Mouse (Mus musculus) liver, embryonic 11.5 days (tissue): ENCODE data around the gene Dnajc27. TPM values are rescaled to one million over a fixed set of nuclear protein-coding genes. Genes with fewer than 3 reads are reported as not detected.

Experiments used
- ATAC-seq: fragments of 200-750 bp; cut with Nextera tagmentation; replicated peaks from 2 replicates; pipeline ENCODE4 v1.8.0; 2017; ENCODE audit warnings: moderate number of reproducible peaks, mild to moderate bottlenecking, moderate TSS enrichment, moderate library complexity; ENCODE audit not compliant: low FRiP score
- DNase-seq: peaks from one replicate; pipeline ENCODE4 v3.0.0-alpha.2; 2017; ENCODE audit warnings: low spot score
- H3K27ac ChIP-seq: fragments of 300-500 bp; sonication (generic); 2 replicates; pipeline ENCODE4 v1.5.1; 2014; ENCODE audit warnings: mild to moderate bottlenecking, low read depth, low read length, control low read depth
- H3K27me3 ChIP-seq: fragments of 300-500 bp; sonication (generic); replicated peaks from 2 replicates; pipeline ENCODE4 v1.6.1; 2014; ENCODE audit warnings: low read length, mixed read lengths; ENCODE audit not compliant: control insufficient read depth, insufficient read depth
- H3K36me3 ChIP-seq: fragments of 300-500 bp; sonication (generic); 2 replicates; pipeline ENCODE4 v1.6.1; 2014; ENCODE audit warnings: mild to moderate bottlenecking, low read length, moderate library complexity, mixed read lengths; ENCODE audit not compliant: control insufficient read depth, insufficient read depth
- H3K4me1 ChIP-seq: fragments of 300-500 bp; sonication (generic); replicated peaks from 2 replicates; pipeline ENCODE4 v1.6.1; 2014; ENCODE audit warnings: low read length, mixed read lengths; ENCODE audit not compliant: control insufficient read depth, insufficient read depth
- H3K4me2 ChIP-seq: fragments of 300-500 bp; sonication (generic); 2 replicates; pipeline ENCODE4 v1.6.1; 2014; ENCODE audit warnings: mild to moderate bottlenecking, control low read depth, moderate library complexity
- H3K4me3 ChIP-seq: fragments of 300-500 bp; sonication (generic); 2 replicates; pipeline ENCODE4 v1.5.1; 2014; ENCODE audit warnings: low read depth, low read length, control low read depth
- H3K9ac ChIP-seq: fragments of 300-500 bp; sonication (generic); 2 replicates; pipeline ENCODE4 v1.6.1; 2014; ENCODE audit warnings: low read depth, low read length, control low read depth
- H3K9me3 ChIP-seq: fragments of 300-500 bp; sonication (generic); 2 replicates; pipeline ENCODE4 v1.6.1; 2016; ENCODE audit warnings: low read length, inconsistent platforms, mixed read lengths; ENCODE audit not compliant: control insufficient read depth
- WGBS: fragments of 180-500 bp; shearing (Covaris S2); extraction: QIAGEN DNeasy Blood & Tissue Kit; methylation state at CpG from one replicate; pipeline ENCODE4 v1.1.7; 2014; 5-methylcytosine and 5-hydroxymethylcytosine counted together
- polyA plus RNA-seq: library from polyadenylated mRNA; unstranded; fragments of >200 nt; fragmentation: Nextera tagmentation; extraction: Ambion mirVana; gene quantifications from 2 replicates; pipeline ENCODE4 v1.2.1, GENCODE M21; 2014

The Dnajc27 gene
- polyA plus RNA-seq, 1 experiment from 2014 or later = 5.7 TPM

DNA sequence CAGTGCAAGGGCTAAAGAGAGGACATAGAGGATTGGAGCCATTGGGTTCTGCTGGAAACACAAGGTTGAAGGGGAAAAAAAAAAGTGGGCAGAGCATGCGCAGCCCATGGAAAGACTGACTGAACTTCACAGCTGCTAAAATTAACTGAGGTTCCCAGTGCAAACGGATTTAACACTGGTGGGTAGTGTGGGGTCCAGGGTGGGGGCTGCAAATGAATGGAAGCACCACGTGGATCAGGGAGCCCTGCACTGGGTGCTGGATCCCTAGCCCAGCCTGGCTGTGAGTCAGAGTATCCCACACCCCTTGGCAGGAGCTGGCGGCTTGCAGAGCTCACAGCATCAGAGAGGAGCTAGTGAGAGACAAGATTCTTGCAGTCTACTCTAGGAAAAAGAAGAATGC lies 35.2 kb downstream of the Dnajc27 start:
- Histone ChIP-seq H3K27me3 (no peaks in the 10 kb centered on the region), H3K4me3 (no peak overlapping the region), H3K9me3 (no peaks in the 10 kb centered on the region), H3K27ac (no peak overlapping the region), H3K9ac (no peak overlapping the region), H3K36me3 (no peaks in the 10 kb centered on the region), H3K4me1 (no peaks in the 10 kb centered on the region), H3K4me2 (no peak overlapping the region)
- WGBS = 73% methylated on average over 4 of the region's 4 CpGs
- ATAC-seq (no peak), DNase-seq (no peak)

GRCm38 (mm10) chr12:4127346-4127745 lies 45.0 kb downstream of the Dnajc27 start:
- 70% methylated on average over 7 of the region's 7 CpGs for whole genome bisulfite sequencing
- Histone ChIP-seq H3K36me3 (no peaks in the 10 kb centered on the region), H3K27me3 (no peaks in the 10 kb centered on the region), H3K27ac (no peak overlapping the region), H3K9me3 (no peaks in the 10 kb centered on the region), H3K9ac (no peak overlapping the region), H3K4me3 (no peak overlapping the region), H3K4me1 (no peaks in the 10 kb centered on the region), H3K4me2 (no peak overlapping the region)
- DNase-seq (no peak), ATAC-seq (no peak)

- no peak within 1 kb of the TSS for H3K27ac ChIP-seq
- H3K4me3 ChIP-seq = peak within 1 kb of the TSS; percentile 59
- ATAC-seq = peak; percentile 57; the same call in 1 of the 2 replicates
- peaks cover 22% of the 10 kb centered on the region for H3K27me3 ChIP-seq
- H3K36me3 ChIP-seq = no peaks in the 10 kb centered on the region
- peaks cover 6% of the 10 kb centered on the region for H3K4me1 ChIP-seq
- H3K9me3 ChIP-seq = no peaks in the 10 kb centered on the region
- WGBS = 1% methylated on average over 83 of the region's 83 CpGs
- peak within 1 kb of the TSS; percentile 85 for H3K4me2 ChIP-seq
- DNase-seq = peak; percentile 66
- peak within 1 kb of the TSS; percentile 46 for H3K9ac ChIP-seq
Observed at GRCm38 (mm10) chr12:4132941-4133846, 50.8 kb downstream of the Dnajc27 start, which contains the start of gene Adcy3. Adcy3 (plus strand) TSS chr12:4133103.

DNA sequence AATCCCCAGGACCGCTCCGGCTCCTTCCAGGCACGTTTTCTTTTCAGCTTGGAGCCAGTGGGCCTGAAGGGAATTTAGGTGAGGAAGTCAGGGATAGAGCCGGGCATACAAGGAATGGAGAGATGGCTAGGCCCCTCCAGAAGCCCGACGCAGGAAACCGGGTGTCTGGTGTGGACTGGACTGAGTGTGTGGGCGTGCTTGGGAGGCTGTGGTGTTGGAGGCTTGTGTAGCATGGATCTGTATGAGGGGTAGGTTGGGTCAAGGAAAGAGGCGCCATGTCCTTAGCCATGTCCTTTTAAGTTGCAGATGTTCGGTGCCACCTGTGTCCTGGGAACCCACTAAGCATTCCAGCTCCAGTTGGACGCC lies 51.4 kb downstream of the Dnajc27 start:
- no peaks in the 10 kb centered on the region for H3K36me3 ChIP-seq
- H3K4me2 ChIP-seq = peak overlapping the region; percentile 85
- H3K4me3 ChIP-seq = peak overlapping the region; percentile 59
- H3K9me3 ChIP-seq = no peaks in the 10 kb centered on the region
- DNase-seq (no peak), ATAC-seq (no peak)
- peaks cover 22% of the 10 kb centered on the region for H3K27me3 ChIP-seq
- peaks cover 6% of the 10 kb centered on the region for H3K4me1 ChIP-seq
- H3K27ac ChIP-seq = no peak overlapping the region
- peak overlapping the region; percentile 46; the same call in 1 of the 2 replicates for H3K9ac ChIP-seq
- 31% methylated on average over 11 of the region's 11 CpGs for WGBS

- H3K27ac ChIP-seq = no peak overlapping the region
- WGBS = 82% methylated on average over 5 of the region's 5 CpGs
Observed at GRCm38 (mm10) chr12:4143179-4143578, 60.8 kb downstream of the Dnajc27 start.

GRCm38 (mm10) chr12:4150936-4151335 lies 68.6 kb downstream of the Dnajc27 start:
- Histone ChIP-seq H3K27ac (no peak overlapping the region), H3K36me3 (no peaks in the 10 kb centered on the region), H3K9ac (no peak overlapping the region), H3K27me3 (no peaks in the 10 kb centered on the region), H3K4me1 (no peaks in the 10 kb centered on the region), H3K4me3 (no peak overlapping the region), H3K9me3 (no peaks in the 10 kb centered on the region), H3K4me2 (no peak overlapping the region)
- no peak for DNase-seq
- 81% methylated on average over 2 of the region's 2 CpGs for WGBS
- no peak for ATAC-seq

More at GRCm38 (mm10) chr12:4143179-4143578, 60.8 kb downstream of the Dnajc27 start:
- Histone ChIP-seq H3K4me3 (no peak overlapping the region), H3K9ac (no peak overlapping the region), H3K4me2 (no peak overlapping the region), H3K36me3 (no peaks in the 10 kb centered on the region), H3K27me3 (no peaks in the 10 kb centered on the region), H3K9me3 (no peaks in the 10 kb centered on the region), H3K4me1 (no peaks in the 10 kb centered on the region)
- ATAC-seq (no peak), DNase-seq (no peak)

DNA sequence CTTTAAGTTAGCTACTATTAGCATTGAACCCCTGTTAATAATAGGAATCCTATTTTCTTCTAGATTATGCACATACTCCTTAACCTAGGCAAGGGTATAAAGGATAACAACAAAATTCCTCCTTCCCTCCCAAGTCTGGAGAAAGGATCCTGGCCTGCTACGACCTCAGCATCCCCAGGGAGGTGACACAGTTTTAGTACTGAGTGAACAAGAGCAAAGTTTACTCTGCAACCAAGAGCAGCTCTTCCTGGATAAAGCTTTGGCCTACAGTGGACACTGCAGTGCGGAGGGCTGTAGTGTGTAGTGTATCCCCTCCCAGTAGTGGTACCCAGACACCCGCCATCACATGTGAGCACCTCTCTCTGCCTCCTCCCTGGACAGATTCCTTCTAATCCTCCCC lies 69.6 kb downstream of the Dnajc27 start:
- no peaks in the 10 kb centered on the region for H3K9me3 ChIP-seq
- no peaks in the 10 kb centered on the region for H3K27me3 ChIP-seq
- no peak for ATAC-seq
- 75% methylated on average over 3 of the region's 3 CpGs for WGBS
- no peaks in the 10 kb centered on the region for H3K4me1 ChIP-seq
- H3K36me3 ChIP-seq = no peaks in the 10 kb centered on the region
- DNase-seq = no peak
- no peak overlapping the region for H3K4me3 ChIP-seq
- no peak overlapping the region for H3K4me2 ChIP-seq
- no peak overlapping the region for H3K9ac ChIP-seq
- no peak overlapping the region for H3K27ac ChIP-seq

DNA sequence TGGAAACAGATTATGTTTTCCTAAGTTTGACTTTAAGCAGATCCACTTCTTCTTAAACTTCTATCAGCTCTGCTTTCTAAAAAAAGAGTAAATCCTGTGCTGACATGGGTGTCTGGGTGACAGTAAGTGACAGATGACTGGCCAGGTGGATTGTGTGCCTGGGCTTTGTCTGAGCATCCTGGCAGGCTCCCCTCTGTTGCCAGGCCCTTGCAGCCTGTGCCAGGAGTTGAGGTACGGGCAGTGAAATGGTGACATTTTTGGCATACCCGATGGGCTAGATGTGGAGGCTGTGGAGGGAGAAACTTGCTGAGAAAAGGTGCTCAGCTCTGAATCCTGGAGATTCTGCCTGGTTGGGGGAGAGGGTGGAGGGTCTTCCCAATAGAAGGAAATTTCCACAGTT lies 75.1 kb downstream of the Dnajc27 start:
- Histone ChIP-seq H3K4me3 (no peak overlapping the region), H3K27me3 (no peaks in the 10 kb centered on the region), H3K4me2 (no peak overlapping the region), H3K9me3 (no peaks in the 10 kb centered on the region), H3K36me3 (no peaks in the 10 kb centered on the region), H3K4me1 (no peaks in the 10 kb centered on the region), H3K9ac (no peak overlapping the region), H3K27ac (no peak overlapping the region)
- ATAC-seq (no peak), DNase-seq (no peak)
- WGBS = 77% methylated on average over 2 of the region's 2 CpGs

- Histone ChIP-seq H3K4me2 (no peak overlapping the region), H3K36me3 (no peaks in the 10 kb centered on the region), H3K4me1 (no peaks in the 10 kb centered on the region), H3K27ac (no peak overlapping the region), H3K9me3 (no peaks in the 10 kb centered on the region), H3K4me3 (no peak overlapping the region), H3K27me3 (no peaks in the 10 kb centered on the region), H3K9ac (no peak overlapping the region)
- DNase-seq (no peak), ATAC-seq (no peak)
- WGBS = 65% methylated on average over 3 of the region's 3 CpGs
Observed at GRCm38 (mm10) chr12:4158179-4158578, 75.8 kb downstream of the Dnajc27 start.
